Mouse (Mus musculus) right cerebral cortex, postnatal 14 days (tissue): ENCODE data around the gene Nol9.

Experiments
- DNase-seq: peaks from one replicate; pipeline ENCODE4 v3.0.0; 2022

Gene Nol9

GRCm38 (mm10) chr4:152068166-152068724, 29.1 kb downstream of the Nol9 start:
- no peak for DNase-seq

GRCm38 (mm10) chr4:152069245-152069644, 30.1 kb downstream of the Nol9 start:
- DNase-seq = no peak

DNA sequence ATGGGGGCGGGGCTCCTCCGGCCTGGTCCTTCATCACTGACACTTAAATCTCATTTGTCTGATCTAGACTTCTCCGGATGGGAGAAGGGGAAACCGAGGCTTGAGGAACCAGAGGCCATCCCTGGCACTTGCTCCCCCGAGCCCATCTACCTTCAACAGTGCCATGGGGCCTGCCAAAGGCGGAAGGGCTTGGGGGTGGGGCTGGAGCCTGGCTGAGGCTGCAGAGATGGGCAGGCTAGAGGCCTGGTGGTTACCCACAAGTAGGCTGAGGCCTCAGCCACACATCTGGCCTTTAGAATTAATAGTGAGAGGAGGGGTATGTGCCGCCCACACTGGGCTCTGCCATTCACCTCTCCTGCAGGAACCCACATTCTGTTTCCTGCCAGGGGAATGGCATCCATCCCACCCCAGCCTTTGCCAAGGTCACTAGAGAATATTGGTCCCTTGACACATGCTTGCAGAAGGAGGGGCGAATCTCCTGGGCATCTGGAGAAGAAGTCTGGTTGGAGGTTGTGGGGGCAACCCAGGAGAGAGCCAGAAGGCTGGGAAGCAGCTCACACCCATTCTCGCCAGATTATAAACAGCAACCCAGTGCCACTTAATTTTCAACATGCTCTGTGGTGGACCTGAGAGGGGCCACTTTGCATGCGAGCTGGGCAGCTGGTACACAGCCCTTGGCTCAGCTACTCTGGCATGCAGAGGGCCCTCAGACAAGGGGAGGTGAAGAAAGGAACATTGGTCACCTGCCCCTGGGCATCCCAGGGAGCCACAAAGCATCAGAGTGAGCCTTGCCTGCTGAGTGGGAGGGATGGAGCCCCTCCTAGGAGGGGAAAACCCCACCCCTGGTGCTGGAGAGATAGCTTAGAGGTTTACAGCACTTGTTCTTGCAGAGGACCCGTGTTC, 31.6 kb downstream of the Nol9 start:
- DNase-seq = no peak

DNA sequence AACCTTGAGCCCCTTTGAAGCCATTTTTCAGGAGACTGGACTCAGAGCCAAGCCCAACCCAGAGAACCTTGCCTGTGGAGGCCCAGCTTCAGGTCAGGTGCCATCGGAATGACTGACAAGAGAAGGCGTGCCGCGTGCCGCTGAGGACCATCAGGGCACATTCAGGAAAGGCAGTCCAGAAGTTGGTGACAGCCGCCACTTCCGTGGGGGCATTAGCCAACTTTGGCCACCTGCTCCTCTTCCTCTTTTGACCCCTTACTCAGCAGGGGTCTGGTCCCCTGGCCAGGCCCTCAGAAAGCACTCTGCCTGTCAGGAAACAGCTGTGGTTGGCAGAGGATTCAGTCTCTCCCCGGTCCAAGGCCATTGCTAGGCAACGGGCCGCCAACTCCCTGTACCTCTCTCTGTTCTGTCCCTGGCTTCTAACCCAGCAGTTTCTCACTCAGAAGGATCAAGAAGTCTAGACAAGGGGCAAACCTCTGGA, 33.0 kb downstream of the Nol9 start, which contains the start of gene Plekhg5:
Gene Plekhg5 (plus strand): TSS at position 378 of the 481 bp plus-strand sequence.
- no peak for DNase-seq

- DNase-seq = no peak
Measured at GRCm38 (mm10) chr4:152072655-152073054, 33.5 kb downstream of the Nol9 start.

DNA sequence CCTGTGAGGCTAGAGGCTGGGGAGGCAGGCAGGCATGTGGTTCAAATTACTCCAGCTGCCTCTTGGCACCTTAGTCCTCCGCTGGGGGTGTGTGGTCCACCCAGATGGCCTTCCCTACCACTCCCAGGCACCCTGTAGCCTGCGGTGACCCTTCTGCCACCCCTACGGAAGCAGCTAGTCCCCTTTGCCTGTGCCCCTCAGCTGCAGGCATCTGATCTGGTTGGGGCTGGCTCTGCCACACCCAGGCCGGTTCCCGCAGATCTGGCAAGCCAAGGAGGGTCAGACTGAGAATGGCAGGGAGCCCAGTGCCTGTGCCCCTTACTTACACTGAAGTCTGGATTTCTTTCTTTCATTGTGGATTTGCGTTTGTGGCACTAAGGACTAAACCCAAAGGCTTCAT, 34.6 kb downstream of the Nol9 start:
- DNase-seq = no peak

DNA sequence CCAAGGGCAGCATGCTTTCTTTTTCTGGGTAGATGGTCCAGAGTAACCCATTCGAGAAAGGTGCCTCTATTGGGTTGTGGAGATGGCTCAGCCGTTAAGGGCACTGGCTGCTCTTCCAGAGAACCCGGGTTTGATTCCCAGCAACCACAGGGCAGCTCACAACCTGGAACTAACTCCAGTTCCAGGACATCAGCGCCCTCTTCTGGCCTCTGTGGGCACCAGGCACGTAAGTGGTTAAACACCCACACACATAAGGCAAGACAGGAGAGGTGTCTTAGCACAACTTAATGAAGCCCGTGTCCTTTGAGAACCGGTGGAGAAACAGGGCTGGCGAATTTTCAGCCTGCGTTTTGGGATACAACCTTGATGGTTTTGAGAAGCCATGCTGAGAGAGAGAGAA, 35.4 kb downstream of the Nol9 start:
- no peak for DNase-seq

DNA sequence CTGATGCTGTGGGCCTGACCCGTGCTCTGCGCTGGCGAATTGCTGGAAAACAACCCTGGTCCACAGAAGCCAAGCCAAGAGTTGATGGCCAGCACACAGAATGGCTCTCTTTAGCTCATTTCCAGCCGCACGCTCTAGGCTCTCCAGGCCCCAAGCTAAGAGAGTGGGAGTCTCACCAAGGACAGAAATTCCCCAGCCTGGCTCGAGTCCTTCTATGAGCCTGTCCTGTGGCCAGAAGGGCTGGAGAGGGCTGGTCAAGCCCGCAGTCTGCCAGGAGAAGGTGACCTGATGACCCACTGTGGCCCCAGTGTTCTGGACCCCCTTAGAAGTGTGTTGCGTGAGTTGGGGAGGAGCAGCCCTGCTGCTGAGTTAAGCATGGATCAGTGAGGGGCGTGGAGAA, 38.1 kb downstream of the Nol9 start:
- no peak for DNase-seq

- DNase-seq = peak; percentile 44
Measured at GRCm38 (mm10) chr4:152078105-152078530, 39.0 kb downstream of the Nol9 start.

DNA sequence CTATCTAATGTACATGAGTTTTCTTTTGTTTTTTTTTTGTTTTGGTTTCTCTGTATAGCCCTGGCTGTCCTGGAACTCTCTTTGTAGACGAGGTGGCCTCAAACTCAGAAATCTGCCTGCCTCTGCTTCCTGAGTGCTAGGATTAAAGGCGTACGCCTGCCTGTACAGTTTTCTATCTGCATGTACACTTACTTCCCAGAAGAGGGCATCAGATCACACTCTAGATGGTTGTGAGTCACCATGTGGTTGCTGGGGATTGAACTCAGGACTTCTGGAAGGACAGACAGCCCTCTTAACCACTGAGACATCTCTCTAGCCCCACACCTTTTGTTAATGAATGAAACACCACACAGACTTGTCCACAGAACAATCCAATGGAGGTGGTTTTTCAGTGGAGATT, 40.1 kb downstream of the Nol9 start:
- DNase-seq = no peak

GRCm38 (mm10) chr4:152079931-152080330, 40.8 kb downstream of the Nol9 start:
- no peak for DNase-seq

GRCm38 (mm10) chr4:152083611-152084220, 44.6 kb downstream of the Nol9 start:
- DNase-seq = no peak

DNA sequence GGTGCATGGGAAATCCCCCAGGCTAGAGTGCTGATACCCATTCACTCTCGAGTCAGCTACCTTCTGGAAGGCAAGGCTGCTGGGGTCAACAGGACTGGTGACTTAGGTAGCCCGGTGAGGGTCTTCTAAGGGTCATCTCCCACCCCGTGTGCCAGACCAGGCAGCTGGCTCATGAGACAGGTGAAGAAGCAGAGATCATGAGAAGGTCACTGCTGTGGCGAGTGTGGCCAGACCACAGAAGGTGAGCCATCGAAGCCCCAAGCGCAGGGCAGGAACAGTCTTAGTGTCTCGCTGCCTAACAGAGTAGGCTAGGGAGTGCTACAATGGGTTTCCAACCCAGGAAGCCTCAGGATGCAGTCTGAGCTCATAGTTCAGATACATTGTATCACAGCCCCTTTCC, 45.5 kb downstream of the Nol9 start:
- DNase-seq = no peak

- peak; percentile 61 for DNase-seq
Measured at GRCm38 (mm10) chr4:152086505-152087210, 47.5 kb downstream of the Nol9 start.

DNA sequence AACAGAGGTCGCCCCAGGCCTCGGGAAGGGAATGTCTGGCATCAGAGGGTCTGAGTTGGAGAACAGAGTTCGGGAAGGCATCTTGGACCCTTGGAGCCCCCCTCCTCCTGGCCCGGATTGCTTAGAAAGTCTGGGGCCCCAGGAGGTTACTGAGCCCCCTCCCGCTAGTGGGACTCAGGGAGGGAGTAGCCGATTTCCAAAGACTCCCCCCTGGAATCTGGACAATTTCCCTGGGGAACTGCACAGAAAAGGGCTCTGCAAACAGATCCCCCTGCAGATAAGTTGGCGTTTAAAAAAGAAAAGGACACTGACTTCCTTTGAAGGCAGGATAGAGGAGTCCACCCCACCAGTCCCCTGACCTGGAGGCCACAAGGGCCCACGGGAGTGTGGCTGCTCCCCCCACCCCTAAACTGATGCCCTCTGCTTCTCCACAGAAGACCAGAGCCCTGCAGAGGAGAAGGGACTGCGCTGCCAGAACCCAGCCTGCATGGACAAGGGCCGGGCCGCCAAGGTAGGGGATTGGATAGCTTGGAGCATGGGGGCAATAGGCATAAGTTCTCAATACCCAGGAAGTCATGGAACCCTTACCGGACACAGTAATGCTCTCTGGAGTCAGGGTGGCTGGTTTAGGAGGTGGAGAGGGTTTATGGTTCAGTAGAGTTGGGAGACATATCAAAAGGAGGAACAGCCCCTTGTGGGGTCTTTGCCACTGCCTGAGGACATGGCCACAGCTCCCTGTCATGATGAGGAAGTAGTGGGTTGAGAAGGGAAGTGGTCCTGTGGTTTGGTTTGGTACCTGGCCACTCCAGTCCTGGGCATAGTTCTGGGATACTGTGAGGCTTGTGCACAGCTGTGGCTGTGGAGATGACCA, 48.3 kb downstream of the Nol9 start:
- no peak for DNase-seq

GRCm38 (mm10) chr4:152088133-152088532, 49.0 kb downstream of the Nol9 start:
- DNase-seq = peak; percentile 70

DNA sequence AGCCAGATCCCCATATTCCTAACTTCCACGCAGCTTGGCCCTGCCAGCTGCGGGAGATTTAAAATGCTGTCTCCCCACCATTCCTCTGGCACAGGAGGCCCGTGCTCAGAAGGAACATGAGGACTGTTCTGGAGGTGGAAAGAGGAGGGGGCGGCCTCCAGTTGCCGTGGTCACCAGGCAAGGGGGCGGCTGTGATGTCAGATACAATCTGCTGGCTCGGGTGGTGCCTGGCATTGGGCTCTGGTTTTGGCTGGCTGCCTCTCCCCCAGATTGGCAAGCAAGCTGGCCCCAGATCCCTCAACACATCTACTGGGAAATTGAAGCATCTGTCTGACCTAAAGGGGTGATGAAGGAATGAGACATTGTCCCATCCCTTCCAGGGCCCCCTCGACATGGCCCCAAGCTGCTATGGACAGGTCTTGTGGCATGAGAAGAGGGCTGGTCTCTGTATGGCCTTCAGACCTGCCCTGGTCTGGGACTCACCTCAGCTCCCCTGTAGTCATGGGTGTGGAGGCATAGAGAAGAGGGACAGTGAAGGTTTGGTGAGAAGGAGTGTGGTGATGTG, 49.5 kb downstream of the Nol9 start:
- DNase-seq = peak; percentile 86

- no peak for DNase-seq
Measured at GRCm38 (mm10) chr4:152090191-152090590, 51.1 kb downstream of the Nol9 start.

GRCm38 (mm10) chr4:152092751-152093293, 53.7 kb downstream of the Nol9 start:
- no peak for DNase-seq

- no peak for DNase-seq
Measured at GRCm38 (mm10) chr4:152094233-152094632, 55.1 kb downstream of the Nol9 start.
